Mouse (Mus musculus) c-Kit-positive CD71-positive TER-119-negative erythroid progenitor cells, embryonic 14.5 days (primary cell): Measurements from ENCODE around the gene Oat.

Experiments used
- DNase-seq: peaks from one replicate; pipeline ENCODE4 v3.0.0-alpha.2; 2013; ENCODE audit warnings: low read depth

Oat gene

DNA sequence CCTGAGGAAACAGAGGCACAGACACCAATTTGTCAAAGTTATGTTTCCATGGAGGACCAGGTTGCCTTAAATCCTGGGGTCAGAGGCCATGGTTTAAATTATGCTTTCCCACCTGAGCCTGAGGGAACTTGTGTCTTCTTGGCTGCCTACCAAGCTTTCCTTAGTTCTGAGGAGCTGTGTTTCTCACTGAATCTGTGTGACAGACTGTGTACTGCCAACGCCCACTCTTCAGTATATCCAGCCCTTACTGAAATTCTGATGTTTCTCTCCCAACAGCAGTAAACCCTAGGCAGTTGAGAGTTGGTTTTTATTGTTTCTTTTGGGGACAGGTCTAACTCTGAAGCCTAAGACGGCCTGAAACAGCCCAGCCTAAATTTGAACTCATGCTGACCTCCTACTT is 17.6 kb upstream of the Oat start:
- DNase-seq = no peak

DNA sequence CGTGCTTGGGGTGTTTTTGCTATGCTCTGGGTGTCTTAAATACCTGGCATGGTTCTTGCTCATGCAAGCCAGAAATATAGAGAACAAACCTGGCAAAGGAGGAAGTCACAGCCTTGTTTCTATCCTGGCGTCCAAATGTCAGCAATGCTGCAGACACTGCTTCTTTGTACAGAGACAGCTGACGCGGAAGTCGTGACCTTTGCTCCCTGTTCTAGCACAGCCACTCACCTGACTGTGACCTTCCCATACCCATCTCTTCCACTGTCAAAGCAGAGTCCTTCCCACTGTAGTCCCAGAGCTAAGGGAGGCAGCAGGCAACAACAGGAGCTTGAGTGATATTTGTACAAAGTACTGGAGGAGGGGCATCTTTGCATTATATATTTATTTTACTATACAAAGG is 13.4 kb upstream of the Oat start:
- no peak for DNase-seq

DNA sequence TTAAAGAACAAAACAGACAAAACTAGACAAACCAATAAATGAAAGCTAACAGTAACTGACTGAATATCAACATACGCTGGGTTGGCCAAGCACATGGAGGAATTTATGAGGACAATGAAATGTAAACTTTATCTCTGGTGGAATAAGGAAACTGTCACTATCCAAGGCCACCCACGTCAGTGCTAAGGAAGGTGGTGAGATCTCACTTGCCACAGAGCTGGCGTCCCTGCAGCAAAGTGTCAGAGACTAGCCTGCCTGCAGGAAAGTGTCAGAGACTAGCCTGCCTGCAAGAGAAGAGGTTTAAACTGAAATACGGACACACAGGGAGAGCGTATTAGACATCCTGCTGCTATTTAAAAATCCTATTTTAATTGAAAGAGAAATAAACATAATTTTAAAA is 11.0 kb upstream of the Oat start:
- no peak for DNase-seq

DNA sequence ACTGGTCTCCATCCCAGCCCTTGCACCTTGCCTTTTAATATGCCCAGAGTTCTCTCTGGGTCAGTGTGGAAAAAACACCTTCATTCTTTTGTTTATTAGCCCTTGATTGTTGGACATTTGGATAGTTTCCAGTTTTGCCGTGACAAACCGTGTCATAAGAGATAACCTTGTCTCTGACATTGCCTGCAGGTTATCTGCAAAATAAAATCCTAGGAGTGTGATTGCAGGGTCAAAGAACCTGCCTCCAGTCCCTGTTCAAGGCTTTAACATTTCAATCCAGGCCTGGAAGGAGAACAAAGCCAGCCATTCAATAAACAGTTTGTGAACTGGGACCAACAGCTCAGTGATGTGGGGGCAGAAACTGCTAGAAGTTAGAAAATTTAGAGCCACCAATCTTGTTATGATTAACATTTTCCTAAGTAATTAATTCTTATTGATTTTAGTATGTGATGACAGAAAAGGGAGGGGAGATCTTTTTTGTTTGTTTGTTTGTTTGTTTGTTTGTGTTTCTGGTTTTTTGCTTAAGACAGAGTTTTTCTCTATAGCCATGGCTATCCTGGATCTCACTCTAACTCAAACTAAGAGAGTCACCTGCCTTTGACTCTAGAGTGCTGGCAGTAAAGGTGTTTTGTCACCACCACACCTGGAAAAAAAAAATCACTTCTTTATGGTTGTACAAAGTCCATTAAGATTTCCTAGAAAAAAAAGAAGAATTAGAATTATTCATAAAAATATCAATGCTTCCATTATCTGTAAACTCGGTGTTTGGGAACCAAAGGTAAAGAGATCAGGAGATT is 9.7 kb upstream of the Oat start:
- DNase-seq = no peak

DNA sequence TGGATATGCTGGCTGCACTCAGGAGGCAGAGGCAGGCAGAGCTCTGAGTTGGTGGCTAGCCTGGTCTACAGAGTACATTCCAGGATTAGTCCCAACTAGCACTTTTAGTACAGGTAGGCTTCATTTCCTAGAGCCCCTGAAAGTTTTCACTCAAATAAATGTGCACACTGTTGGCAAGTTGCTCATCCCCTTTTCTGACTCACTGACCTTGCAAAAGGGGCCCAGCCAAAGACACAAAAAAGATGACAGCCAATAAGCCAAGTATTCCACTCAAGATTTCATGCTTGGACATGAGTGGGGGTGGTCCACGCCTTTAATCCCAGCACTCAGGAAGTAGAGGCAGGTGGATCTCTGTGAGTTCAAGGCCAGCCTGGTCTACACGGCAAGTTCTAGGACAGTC is 5.2 kb upstream of the Oat start:
- no peak for DNase-seq

DNA sequence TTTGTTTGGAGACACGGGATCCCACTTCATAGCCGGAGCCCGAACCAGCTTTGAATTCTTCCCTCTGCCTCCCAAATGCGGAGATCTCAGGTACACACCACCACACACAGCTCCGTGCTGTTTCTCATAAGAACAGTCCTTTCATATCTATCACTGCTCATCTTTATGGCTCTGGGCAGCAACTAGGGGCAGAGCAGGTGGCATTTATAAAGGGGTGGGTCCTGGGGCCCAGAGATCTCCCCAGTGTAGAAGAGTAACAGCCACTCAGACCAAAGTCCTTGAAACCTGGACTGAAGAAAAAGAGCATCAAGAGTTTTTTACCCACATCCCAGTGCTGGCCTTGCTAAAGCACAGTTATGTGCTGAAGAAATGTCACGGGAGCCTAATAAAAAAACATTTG is 4.3 kb upstream of the Oat start:
- DNase-seq = no peak

DNA sequence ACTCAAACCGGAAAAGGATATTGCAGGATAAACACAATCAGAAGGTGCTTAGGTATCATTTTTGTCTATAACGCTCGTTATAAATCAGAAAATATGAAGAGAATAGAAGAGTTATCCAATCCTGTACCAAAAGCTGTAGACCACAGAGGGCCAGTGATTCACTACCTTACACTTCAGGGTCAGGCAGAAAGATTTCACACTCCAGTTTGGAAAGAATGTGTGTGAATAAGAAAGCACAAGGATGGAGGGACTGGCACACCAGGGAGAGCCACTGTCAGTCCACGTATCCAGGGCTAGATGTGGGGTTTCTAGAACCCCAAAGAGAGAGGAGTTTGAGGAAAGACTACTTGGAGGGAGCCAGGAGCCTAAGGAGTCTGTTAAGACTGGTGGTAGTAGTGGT is 693 bp upstream of the Oat start:
- DNase-seq = no peak

DNA sequence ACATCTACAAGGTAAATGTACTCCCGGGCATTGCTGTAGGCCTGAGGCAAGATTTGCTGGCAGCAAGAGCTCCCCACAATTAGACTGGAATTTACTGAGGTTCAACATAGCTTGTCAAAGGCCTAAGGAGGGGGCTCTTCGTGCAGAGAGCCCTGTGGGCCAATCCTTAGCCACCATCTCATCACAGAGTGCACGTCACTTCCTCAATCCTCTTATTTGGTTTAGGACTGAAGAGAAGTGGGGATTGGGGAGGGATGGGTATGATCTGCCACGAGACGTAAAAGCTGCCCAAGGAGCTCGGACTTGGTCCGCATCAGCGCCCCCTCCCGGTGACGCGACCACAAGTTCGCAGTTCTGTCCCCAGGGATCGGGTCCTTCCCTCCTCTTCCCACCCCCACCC is 575 bp downstream of the Oat start:
- DNase-seq = peak; percentile 83

DNA sequence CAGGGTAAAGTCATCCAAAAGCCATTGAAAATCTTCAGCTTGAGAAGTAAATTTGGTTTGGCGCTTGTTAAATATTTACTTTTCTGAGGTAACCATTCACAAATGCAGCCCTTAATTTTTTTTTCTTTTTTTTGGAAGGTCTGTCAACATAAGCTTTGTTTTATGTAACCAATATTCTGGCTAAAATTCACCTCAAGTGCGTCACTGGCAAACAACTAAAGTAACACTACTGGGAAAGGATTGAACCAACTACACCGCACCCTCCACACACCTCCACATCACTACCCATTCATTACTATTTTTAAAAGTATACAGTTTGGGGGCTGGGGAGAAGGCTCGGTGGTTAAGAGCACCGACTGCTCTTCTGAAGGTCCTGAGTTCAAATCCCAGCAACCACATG is 1.6 kb downstream of the Oat start:
- no peak for DNase-seq

DNA sequence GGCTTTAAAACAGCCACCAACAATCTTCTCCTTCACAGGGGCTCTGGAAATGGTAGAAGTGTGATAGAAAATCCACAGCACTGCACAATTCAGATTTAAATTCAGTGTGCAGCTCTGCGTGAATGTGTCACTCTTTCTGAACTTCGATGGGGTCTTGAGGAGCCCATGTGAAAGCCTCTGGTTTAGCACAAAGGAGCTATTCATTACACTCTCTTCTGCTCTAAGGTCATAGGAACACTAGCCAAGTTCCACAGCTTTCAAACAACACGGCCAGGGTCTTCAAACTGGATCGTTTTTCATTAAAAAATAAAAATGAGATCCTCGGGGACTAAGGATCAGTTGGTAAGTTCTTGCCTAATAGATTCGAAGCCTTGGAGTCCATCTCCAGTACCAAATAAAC is 3.0 kb downstream of the Oat start:
- DNase-seq = no peak

DNA sequence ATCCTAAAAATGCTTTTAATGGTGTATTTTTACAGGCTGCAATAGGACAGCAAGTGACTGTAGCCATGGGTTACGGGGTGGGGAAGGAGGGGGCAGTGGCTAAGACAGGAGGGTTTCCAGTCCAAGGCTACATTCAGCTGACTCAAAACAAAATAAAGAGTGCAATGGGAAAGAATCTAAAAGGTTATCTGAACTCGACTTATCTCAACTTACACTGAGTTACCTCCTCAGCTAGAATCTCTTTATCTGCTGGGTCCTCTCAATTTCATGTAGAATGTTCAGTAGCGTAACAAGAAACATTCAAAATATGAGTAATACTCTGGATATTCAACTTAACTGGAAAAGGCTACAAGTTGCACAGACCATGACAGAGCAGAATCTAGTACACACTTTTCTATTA is 3.5 kb downstream of the Oat start:
- DNase-seq = peak; percentile 41

DNA sequence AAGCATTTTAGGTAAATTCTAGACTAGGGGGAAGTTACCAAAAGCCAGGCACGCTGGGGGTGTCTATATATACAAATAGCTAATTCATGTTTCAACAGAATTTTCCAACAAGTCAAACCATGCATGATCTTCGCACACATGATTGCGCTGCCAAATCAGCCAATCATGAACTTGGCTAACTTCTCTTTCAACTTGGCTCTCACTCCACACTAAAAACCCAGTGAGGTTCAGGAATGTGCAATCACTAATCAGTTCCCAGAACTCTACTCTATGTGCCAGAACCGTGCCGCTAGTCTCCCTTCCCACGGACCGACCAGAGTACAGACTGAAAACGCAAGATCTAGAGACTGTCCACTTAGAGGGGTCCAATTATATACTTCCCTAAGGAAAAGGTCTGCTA is 4.7 kb downstream of the Oat start:
- DNase-seq = no peak

DNA sequence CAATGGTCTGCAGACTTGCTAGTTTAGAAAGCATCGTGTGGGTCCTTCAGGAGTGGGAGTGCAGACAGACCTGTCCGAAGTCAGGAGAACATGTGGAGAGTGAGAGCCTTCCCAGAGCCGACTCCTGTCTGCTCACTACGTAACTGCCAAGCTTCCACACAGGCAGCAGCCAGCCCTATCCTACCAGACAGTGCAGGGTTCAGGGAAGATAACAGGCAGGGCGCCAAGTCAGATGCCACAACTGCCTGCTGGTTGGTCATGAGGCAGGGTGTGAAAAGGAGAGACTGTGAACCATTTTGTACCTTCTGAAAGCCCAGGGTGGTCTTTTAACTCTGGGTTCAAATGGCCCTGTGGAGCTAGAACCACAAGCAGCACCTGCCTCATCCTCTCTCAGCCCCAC is 6.1 kb downstream of the Oat start:
- peak; percentile 59 for DNase-seq

DNA sequence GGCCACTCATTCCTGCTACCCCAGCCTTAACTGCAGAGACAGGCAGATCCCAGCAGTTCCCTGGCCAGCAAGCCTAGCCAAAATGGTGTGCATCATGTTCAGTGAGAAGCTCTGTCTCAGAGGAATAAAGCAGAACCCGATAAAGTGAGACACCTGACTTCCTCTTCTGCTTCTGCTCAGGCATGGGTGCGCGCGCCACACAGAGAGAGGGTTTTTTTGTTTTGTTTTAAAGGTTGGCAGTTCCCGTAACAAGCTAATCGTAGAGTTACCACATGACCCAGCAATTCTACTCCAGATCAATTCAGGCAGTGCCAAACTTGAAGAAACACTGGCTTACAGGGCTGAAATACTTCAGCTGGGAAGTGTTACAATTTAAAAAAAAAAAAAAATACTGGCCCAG is 7.4 kb downstream of the Oat start:
- no peak for DNase-seq

DNA sequence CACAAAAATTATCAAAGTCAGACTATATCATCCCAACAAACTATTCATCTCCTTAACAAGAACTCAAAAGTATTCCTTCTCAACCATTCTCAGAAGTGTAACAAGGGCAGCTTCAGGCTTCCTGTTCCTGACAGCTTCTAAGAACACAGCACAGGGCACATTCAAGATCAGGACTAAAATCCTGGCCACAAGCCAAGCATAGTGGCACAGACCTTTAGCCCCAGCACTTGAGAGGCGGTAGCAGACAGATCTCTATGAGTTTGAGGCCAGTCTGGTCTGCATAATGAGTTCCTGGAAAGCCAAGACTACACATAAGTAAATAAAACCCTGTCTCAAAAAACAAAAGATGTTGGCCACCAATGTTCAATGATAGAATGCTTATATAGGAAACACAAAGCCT is 10.4 kb downstream of the Oat start:
- no peak for DNase-seq

DNA sequence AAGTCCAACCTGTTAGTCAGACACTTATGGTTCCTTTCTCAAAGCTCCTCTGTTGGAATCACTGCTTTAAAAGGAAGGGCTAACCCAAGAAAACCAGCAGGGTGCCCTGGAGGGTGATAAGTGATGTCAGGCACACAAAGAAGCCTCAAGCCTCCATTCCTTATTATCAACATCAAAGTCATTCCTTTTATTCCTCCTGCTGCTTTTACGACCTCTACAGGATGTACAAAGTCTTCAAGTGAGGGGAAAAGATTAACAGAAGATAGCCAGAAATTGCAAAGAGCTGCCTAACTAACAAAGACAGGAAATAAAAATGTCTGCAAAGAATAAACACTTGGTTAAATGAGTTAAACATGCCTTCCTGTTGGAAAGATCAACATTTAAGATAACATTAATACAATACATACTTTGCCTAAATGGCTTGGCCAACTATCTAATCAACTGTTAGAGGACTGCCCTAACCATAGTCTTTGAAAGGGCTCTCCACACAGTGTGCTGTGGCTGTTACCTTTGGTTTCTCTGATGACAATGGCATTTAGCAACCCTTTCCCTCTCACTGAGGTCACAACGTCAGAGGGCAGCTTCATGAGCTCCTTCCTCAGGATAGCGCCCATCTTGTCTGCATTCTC is 16.9 kb downstream of the Oat start:
- no peak for DNase-seq

DNA sequence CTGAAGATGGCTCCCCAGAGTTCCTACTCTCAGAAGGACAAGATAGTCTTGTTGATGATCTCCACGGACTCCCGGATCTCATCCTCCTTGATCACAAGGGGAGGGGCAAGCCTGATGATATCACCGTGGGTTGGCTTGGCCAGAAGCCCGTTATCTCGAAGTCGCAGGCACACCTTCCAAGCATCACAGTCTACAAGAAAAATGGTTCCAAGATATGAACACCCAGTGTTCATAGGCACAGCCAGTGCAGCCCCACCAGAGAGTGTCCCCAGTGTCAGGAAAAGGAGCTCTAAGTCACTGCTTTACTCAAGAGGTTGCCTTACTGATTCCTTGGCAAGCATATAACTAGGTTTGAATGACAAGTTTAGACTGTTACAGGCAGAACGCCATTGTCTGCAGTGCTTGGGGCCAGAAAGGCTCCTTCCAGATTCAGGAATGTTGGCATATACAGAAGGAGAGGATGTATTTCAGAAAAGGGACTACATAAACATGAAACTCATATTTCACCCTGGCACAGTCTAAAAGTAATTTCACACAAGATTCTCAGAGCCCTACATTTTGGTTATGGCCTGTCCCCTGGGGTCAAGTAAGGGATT is 18.0 kb downstream of the Oat start:
- DNase-seq = peak; percentile 73

DNA sequence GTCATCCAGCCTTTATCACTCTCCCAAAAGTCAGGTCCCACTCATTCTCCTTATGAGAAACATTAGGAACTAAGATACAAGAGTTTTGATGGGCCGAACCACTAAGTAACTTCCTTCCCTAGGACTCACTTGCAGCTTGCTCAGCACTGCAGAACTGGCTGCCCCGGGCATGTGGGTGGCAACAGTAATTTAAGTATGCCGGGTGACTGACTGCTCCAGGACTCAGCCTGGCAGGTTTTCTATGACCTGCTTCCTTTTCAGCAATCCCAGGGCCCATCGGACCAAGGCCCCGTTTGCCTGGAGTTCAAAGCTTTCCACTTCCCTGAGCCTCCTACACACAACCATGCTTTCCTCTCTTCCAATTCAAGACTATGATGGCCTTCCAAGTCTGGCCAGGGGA is 19.6 kb downstream of the Oat start:
- no peak for DNase-seq

DNA sequence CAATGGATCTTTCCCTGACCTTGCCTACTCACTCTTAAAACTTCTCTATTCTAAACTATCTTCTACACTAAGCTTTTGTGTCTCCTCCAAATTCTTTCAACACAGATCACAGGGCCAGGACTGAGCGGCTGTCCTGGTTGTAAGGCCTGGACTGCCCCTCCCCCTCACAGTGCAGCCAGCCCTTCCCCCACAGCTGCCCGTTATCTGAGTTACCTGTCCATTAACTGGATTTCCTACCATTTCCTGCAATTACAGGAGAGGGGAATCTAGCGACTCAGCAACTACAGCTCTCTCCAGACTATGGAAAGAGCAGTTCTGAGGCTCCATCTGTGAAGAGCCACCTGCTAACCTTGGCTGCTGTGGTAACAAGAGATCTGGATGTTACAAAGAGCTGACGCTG is 20.3 kb downstream of the Oat start:
- DNase-seq = no peak

DNA sequence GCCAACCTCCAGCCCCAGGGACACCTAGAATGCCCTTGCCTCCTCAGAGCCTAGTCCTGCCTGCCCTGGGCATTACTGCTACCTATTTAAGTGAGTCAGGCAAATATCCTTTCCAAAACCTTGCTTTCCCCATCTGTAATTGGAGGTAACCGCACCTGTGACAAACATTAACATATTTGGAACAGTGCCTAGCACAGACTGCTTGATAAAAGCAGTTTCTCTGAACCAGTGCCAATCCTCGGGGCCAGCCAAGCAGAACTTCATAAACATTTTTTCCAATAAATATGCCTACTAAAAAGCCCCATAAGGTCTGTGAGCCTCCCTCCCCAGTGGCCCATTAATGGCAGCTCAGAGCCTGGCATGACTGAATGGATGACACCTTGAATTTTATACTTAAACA is 22.1 kb downstream of the Oat start:
- no peak for DNase-seq

DNA sequence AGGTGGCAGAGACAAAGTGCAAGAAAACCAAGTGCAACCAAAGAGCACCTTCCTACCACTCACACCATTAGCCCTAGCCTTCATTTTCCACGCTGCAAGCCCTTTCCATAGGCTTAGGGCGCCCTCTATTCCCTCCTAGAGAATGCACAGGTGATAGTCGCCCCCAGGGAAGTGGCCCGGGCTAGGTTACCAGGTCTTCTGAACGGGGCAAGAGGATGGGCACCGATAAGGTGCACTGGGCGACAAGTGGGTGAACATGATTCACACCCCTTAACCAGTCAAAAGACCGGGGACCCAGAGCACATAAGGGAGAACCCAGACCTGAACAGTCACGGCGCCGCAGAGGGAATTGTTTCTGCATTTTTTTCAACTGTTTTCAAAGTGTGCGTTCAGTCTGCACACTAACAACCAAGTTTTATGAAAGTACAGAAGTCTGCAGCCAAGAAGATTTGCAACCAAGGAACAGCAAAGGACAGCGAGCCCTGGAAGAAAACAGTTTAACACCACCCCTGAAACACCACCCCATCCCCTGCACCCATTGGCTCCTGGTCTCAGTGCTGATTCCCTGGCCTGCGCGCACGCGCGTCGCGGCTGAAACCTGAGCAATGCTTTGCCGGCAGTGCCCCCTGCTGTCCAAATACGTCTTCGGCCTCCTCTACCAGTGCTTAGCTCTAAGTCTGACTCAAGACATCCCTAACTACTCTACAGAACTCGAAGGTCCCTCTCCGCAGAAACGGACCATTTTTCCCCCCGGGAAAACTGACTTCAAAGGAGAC is 24.7 kb downstream of the Oat start:
- peak; percentile 92 for DNase-seq

DNA sequence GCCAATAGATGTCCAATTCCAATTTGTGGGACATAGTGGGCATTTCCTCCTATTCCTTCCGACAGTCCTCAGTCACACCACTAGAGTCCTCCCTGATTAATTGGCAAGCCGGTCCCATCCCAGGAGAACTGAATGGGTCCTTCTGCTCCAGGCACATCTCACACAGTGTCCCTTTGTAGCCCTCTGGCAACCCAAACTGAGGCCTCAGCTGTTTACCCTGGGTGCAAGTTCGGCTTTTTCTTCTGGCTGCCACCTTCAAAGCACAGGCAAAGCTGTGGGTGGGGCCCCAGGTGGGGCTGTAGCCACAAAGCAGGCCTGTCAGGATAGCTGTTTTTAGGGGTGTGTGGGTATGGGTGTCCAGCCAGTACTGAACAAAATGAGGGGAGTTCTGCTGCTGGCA is 29.1 kb downstream of the Oat start:
- no peak for DNase-seq

DNA sequence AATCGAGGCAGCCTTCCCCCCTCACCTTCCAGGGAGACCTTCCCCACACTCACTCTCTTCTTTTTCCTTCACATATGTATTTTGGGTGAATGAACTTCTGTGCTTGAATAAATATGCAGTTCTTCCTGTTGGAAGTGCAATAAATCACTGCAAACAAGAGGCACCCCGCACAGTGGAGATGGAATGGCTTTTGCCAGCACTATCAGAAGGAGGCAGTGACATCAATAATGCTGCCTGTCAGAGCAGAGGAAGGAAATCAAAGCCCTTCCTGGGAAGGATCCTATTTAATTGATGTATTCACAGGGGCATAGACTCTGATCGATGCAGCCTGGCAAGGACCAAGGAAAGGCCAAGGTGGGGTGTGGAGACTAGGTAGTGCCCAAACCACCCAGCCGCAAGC is 33.8 kb downstream of the Oat start:
- DNase-seq = no peak
